Mouse (Mus musculus) testis, adult 2 months (tissue): ENCODE data around the gene Ndufs7. TPM values are rescaled to one million over a fixed set of nuclear protein-coding genes. Genes with fewer than 3 reads are reported as not detected.
"Not testable (repeated sequence)": the region's sequence is repeated elsewhere in the genome, so short reads cannot be mapped to it uniquely, and the experiment has no call there.

Experiments used
- H3K27ac ChIP-seq: fragments of 200-500 bp; 2 replicates; pipeline ENCODE4 v1.5.1; 2012; ENCODE audit warnings: low read depth, low read length; ENCODE audit not compliant: control insufficient read depth, insufficient read depth
- H3K27me3 ChIP-seq: fragments of 200-500 bp; 2 replicates; pipeline ENCODE4 v1.6.1; 2012; ENCODE audit warnings: mild to moderate bottlenecking, low read length, moderate library complexity; ENCODE audit not compliant: control insufficient read depth, insufficient read depth
- H3K36me3 ChIP-seq: fragments of 200-500 bp; 2 replicates; pipeline ENCODE4 v1.6.1; 2012; ENCODE audit warnings: mild to moderate bottlenecking, low read length; ENCODE audit not compliant: control insufficient read depth, insufficient read depth
- H3K4me1 ChIP-seq: fragments of 200-500 bp; 2 replicates; pipeline ENCODE4 v1.6.1; 2012; ENCODE audit warnings: low read length; ENCODE audit not compliant: control insufficient read depth, insufficient read depth
- H3K4me3 ChIP-seq: fragments of 200-500 bp; 2 replicates; pipeline ENCODE4 v1.5.1; 2012; ENCODE audit warnings: low read depth, mild to moderate bottlenecking, low read length, moderate library complexity, mixed read lengths; ENCODE audit not compliant: control insufficient read depth
- CTCF ChIP-seq: fragments of 200-500 bp; IDR thresholded peaks from 2 replicates; pipeline ENCODE4 v1.5.1; 2012; ENCODE audit warnings: low read depth, mild to moderate bottlenecking, inconsistent platforms, low read length, moderate library complexity; ENCODE audit not compliant: control insufficient read depth, insufficient read depth, insufficient replicate concordance
- POLR2A ChIP-seq: fragments of 200-500 bp; IDR thresholded peaks from 2 replicates; pipeline ENCODE4 v1.6.1; 2012; ENCODE audit warnings: low read depth, mild to moderate bottlenecking, inconsistent platforms, low read length, moderate library complexity; ENCODE audit not compliant: control insufficient read depth
- polyA plus RNA-seq: library from polyadenylated mRNA; depleted of rRNA; stranded (reverse); fragments of >200 nt; gene quantifications from 2 replicates; pipeline ENCODE4 v1.2.3, GENCODE M21; 2012

Ndufs7 gene
- polyA plus RNA-seq, 1 experiment, result 105 TPM

- no peak overlapping the region for H3K4me3 ChIP-seq
- no peak for TF ChIP-seq POLR2A
- TF ChIP-seq CTCF, result no peak
- no peak overlapping the region for H3K27ac ChIP-seq
- peaks cover 2% of the 10 kb centered on the region; the same call in 1 of the 2 replicates for H3K36me3 ChIP-seq
- H3K4me1 ChIP-seq, result no peaks in the 10 kb centered on the region
- no peaks in the 10 kb centered on the region for H3K27me3 ChIP-seq
Observed at GRCm38 (mm10) chr10:80242607-80243006, 6.3 kb upstream of the Ndufs7 start.

DNA sequence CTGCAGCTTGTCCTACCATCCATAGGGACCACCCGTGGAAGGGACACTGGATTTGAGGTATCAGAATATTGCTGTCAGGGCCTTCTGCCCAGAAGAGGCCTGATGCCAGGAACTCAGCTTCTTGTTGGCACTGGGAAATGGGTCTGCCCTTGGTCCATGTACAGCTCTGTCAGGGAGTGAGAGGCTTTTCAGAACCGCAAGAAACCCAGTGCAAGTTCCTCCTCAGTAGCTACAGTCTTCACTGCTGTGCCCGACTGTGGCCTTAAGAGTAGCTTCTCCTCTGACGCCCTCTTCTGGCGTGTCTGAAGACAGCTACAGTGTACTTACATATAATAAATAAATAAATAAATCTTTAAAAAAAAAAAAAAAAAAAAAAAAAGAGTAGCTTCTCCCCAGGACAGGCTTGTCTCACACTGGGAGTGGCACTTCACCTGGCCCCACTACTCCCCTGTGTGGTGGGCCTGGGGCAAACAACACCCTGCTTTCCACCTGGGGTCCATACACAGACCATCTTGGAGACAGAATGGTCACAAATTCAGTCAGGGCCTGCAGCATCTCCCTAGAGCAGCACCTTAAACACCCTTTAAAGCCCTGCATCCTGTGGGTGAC lies 4.0 kb upstream of the Ndufs7 start:
- Histone ChIP-seq H3K27ac (no peak overlapping the region), H3K4me3 (no peak overlapping the region)
- no peak for TF ChIP-seq POLR2A
- TF ChIP-seq CTCF, result no peak

DNA sequence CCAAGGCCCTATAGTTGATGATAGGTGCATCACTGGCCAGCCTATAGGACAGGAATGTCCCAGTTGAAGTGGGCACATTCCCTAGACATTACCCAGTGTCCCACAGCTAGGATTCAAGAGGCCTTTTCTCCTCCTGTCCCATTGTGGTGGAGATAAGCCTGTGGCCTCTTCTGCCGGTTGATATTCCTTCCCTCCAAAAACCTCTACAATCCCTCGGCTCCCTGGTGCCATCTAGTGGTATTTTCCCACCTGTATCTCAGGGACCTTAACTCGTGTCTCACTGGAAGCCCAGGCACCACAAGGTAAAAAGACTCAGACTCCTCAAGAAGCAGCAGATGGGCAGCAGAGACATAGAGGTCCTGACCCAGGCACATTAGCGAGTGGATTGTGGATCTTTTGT lies 3.3 kb upstream of the Ndufs7 start:
- H3K4me3 ChIP-seq, result no peak overlapping the region
- TF ChIP-seq POLR2A, result no peak
- peak; percentile 40 for TF ChIP-seq CTCF
- no peaks in the 10 kb centered on the region for H3K27me3 ChIP-seq
- no peak overlapping the region for H3K27ac ChIP-seq
- 0 out of 2 replicates have a peak, but pooled peaks cover 2% of the 10 kb centered on the region for H3K4me1 ChIP-seq
- H3K36me3 ChIP-seq, result no peaks in the 10 kb centered on the region; the same call in 1 of the 2 replicates

More for the DNA sequence above, 4.0 kb upstream of the Ndufs7 start:
- Histone ChIP-seq H3K36me3 (no peaks in the 10 kb centered on the region; the same call in 1 of the 2 replicates), H3K4me1 (no peaks in the 10 kb centered on the region), H3K27me3 (no peaks in the 10 kb centered on the region)

- no peaks in the 10 kb centered on the region for H3K36me3 ChIP-seq
- no peak overlapping the region for H3K27ac ChIP-seq
- H3K4me3 ChIP-seq, result no peak overlapping the region
- 0 out of 2 replicates have a peak, but pooled peaks cover 2% of the 10 kb centered on the region for H3K4me1 ChIP-seq
- no peaks in the 10 kb centered on the region for H3K27me3 ChIP-seq
- peak; percentile 21; the same call in 1 of the 2 replicates for TF ChIP-seq CTCF
- TF ChIP-seq POLR2A, result no peak
Observed at GRCm38 (mm10) chr10:80247849-80248248, 1.1 kb upstream of the Ndufs7 start.

GRCm38 (mm10) chr10:80248437-80248836 lies 484 bp upstream of the Ndufs7 start:
- not testable (repeated sequence) for H3K27ac ChIP-seq, H3K36me3 ChIP-seq

DNA sequence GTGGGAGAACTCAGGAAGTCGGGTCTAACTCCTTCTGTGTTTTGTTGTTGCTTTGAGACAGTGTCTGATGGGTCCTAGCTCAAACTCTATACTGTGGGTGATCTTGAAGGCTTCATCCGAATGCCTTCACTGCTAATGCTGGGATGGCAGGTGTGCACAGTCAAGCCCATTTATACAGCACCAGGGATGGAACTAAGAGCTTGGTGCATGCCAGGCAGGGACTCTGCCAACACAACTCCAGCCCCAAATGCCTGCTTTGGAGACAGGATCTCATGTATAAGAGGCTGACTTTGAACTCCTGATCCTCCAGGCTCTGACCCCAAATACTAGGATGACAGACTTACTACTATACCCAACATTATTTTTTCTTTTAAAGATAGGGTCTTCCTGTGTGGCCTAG lies 1.1 kb downstream of the Ndufs7 start:
- H3K4me1 ChIP-seq, result 0 out of 2 replicates have a peak, but pooled peaks cover 2% of the 10 kb centered on the region
- no peaks in the 10 kb centered on the region for H3K27me3 ChIP-seq
- H3K4me3 ChIP-seq, result peak overlapping the region; percentile 94; the same call in 1 of the 2 replicates
- no peaks in the 10 kb centered on the region for H3K36me3 ChIP-seq
- H3K27ac ChIP-seq, result no peak overlapping the region
- no peak for TF ChIP-seq CTCF
- no peak for TF ChIP-seq POLR2A

More at GRCm38 (mm10) chr10:80248437-80248836, 484 bp upstream of the Ndufs7 start:
- not testable (repeated sequence) for H3K4me3 ChIP-seq, H3K27me3 ChIP-seq, H3K4me1 ChIP-seq

DNA sequence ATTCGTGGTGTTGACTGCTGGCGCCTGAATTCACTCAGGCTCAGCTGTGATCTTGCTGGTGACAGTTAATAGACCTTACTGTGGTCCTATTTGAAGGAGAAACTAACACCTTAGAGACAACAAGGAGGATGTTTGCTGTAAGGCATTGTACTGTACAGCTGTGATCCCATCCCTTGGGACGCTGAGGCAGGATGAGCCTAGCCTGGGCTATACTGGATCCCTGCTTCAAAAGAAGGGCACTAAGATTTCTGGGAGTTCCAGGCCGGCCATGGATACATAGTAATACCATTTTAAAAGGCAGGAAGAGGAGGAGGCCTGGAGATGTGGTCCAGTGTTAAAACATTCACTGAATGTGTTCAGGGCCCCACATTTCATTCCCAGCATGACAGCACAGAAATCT lies 1.7 kb downstream of the Ndufs7 start:
- Histone ChIP-seq H3K27ac (no peak overlapping the region), H3K4me3 (no peak overlapping the region), H3K4me1 (0 out of 2 replicates have a peak, but pooled peaks cover 2% of the 10 kb centered on the region), H3K36me3 (no peaks in the 10 kb centered on the region), H3K27me3 (no peaks in the 10 kb centered on the region)
- TF ChIP-seq CTCF, result no peak
- TF ChIP-seq POLR2A, result no peak
